8 mouse cellular contexts compared by ENCODE assay signal in the genomic region with DNA sequence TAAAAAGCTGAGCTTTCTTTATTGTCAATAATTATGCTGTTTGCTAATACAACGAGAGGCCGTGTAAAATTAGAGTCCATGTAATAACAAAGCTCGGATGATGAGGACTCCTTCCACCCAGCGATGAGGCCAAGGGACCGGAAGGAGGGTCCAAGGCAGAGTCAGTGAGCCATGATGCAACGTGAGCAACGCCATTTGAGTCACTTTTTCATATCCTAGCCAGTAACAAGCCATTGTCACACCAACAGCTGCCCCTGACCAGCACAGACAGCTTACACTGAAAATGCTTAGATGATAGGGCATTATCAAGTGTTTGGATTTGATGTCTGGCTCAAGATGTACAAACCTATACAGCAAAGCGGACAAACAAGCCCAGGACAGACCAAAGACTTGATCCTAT.
DNase-seq lines count a peak whose midpoint lies in the region; ATAC-seq lines count a peak whose summit lies in the region.

No protein-coding gene starts in this region.

- H3K9ac ChIP-seq in liver, embryonic 12.5 days: no peak overlapping the region

- 52% methylated on average over 8 of the region's 8 CpGs for WGBS in liver, embryonic 12.5 days (ENCODE audit: insufficient replicate concordance)

- no peaks in the 10 kb centered on the region for H3K9me3 ChIP-seq in liver, embryonic 12.5 days (replicated peaks)

- H3K36me3 ChIP-seq in liver, embryonic 12.5 days: no peaks in the 10 kb centered on the region

- H3K4me3 ChIP-seq in liver, embryonic 12.5 days: peak overlapping the region; percentile 48

- peak; percentile 24 for DNase-seq in cerebellum, adult 9-11 months
- DNase-seq in cerebellum, postnatal 4 days (ENCODE audit: low spot score in 2 of 2): no peak
- peak; percentile 21 for DNase-seq in retina, embryonic 14.5 days (ENCODE audit: low spot score)
- no peak for DNase-seq in retina, postnatal 1 day
- no peak for DNase-seq in ovary, postnatal 14 days (ENCODE audit: low spot score)
- DNase-seq in natural killer cell, adult 2 months (ENCODE audit: low spot score in 2 of 2): no peak
- DNase-seq in left cerebral cortex, adult 8-10 months (ENCODE audit: low spot score in 2 of 2): no peak

- peak overlapping the region; percentile 57 for H3K4me2 ChIP-seq in liver, embryonic 12.5 days

- H3K27ac ChIP-seq in liver, embryonic 12.5 days: no peak overlapping the region

- no peaks in the 10 kb centered on the region; the same call in 1 of the 2 replicates for H3K27me3 ChIP-seq in liver, embryonic 12.5 days (replicated peaks)

- peaks cover 19% of the 10 kb centered on the region for H3K4me1 ChIP-seq in liver, embryonic 12.5 days

- no peak for ATAC-seq in liver, embryonic 12.5 days

Comparison
In these comparisons a context has a peak if more than half of its experiments do, and no peak if none do; other contexts are left out.
1. DNase-seq: peak in cerebellum, adult 9-11 months (single experiment) and retina, embryonic 14.5 days (single experiment); none in cerebellum, postnatal 4 days (0 of 2), retina, postnatal 1 day (single experiment), ovary, postnatal 14 days (single experiment), natural killer cell, adult 2 months (0 of 2) and left cerebral cortex, adult 8-10 months (0 of 2).